Mouse (Mus musculus): ENCODE measurements around the gene Hmga1b.

GRCm38 (mm10) chr11:120772749-120773148 lies 10.2 kb downstream of the Hmga1b start:
- TF ChIP-seq POLR2A (IDR thresholded peaks at IDR 0.05; ENCODE audit: borderline replicate concordance, extremely low read depth, insufficient read depth, insufficient read length, poor library complexity, severe bottlenecking) (no peak), CTCF (IDR thresholded peaks at IDR 0.05; ENCODE audit: borderline replicate concordance, extremely low read depth, insufficient read depth, insufficient read length) (no peak)
